Mouse (Mus musculus) right cerebral cortex, postnatal 4 days (tissue): ENCODE results near the gene Samm50.
"Not testable (repeated sequence)": the region's sequence is repeated elsewhere in the genome, so short reads cannot be mapped to it uniquely, and the experiment has no call there.

Experiments
- DNase-seq: peaks from one replicate; pipeline ENCODE4 v3.0.0-alpha.2; 2022

The Samm50 gene

GRCm38 (mm10) chr15:84192058-84192791 lies at the start of gene Samm50:
TSS of gene Samm50 (plus strand) at chr15:84192241.
- peak; percentile 83 for DNase-seq

- no peak for DNase-seq
Measured at GRCm38 (mm10) chr15:84156158-84156557, 35.9 kb upstream of the Samm50 start.

- DNase-seq, result not testable (repeated sequence)
Measured at GRCm38 (mm10) chr15:84157530-84157929, 34.5 kb upstream of the Samm50 start.

- DNase-seq, result no peak
Measured at GRCm38 (mm10) chr15:84161871-84162270, 30.2 kb upstream of the Samm50 start.

- DNase-seq, result no peak
Measured at GRCm38 (mm10) chr15:84166818-84167217, 25.2 kb upstream of the Samm50 start.

GRCm38 (mm10) chr15:84167600-84167999 lies 24.4 kb upstream of the Samm50 start, which contains the start of gene Pnpla3:
TSS of gene Pnpla3 (plus strand) at chr15:84167837.
- DNase-seq, result peak; percentile 91

- DNase-seq, result peak; percentile 59
Measured at GRCm38 (mm10) chr15:84168170-84169161, 23.6 kb upstream of the Samm50 start.

- DNase-seq, result no peak
Measured at GRCm38 (mm10) chr15:84169511-84169910, 22.5 kb upstream of the Samm50 start.

GRCm38 (mm10) chr15:84171166-84171565 lies 20.9 kb upstream of the Samm50 start:
- no peak for DNase-seq

GRCm38 (mm10) chr15:84178733-84179132 lies 13.3 kb upstream of the Samm50 start:
- DNase-seq, result no peak

GRCm38 (mm10) chr15:84182000-84182399 lies 10.0 kb upstream of the Samm50 start:
- no peak for DNase-seq

- no peak for DNase-seq
Measured at GRCm38 (mm10) chr15:84183967-84184366, 8.1 kb upstream of the Samm50 start.

GRCm38 (mm10) chr15:84186196-84186595 lies 5.8 kb upstream of the Samm50 start:
- DNase-seq, result no peak

- DNase-seq, result no peak
Measured at GRCm38 (mm10) chr15:84188887-84189530, 3.0 kb upstream of the Samm50 start.

- DNase-seq, result no peak
Measured at GRCm38 (mm10) chr15:84189881-84190280, 2.2 kb upstream of the Samm50 start.

- DNase-seq, result no peak
Measured at GRCm38 (mm10) chr15:84191724-84192057, 350 bp upstream of the Samm50 start.

- no peak for DNase-seq
Measured at GRCm38 (mm10) chr15:84196486-84197165, 4.6 kb downstream of the Samm50 start.

- no peak for DNase-seq
Measured at GRCm38 (mm10) chr15:84207327-84207726, 15.3 kb downstream of the Samm50 start.

- DNase-seq, result no peak
Measured at GRCm38 (mm10) chr15:84209517-84210412, 17.7 kb downstream of the Samm50 start.

- no peak for DNase-seq
Measured at GRCm38 (mm10) chr15:84210461-84210860, 18.4 kb downstream of the Samm50 start.

- no peak for DNase-seq
Measured at GRCm38 (mm10) chr15:84210941-84211340, 18.9 kb downstream of the Samm50 start.

GRCm38 (mm10) chr15:84211564-84211963 lies 19.5 kb downstream of the Samm50 start:
- no peak for DNase-seq
